Mouse (Mus musculus): ENCODE results near the gene Dph2.

Gene Dph2

GRCm38 (mm10) chr4:117872471-117872886, 19.4 kb downstream of the Dph2 start, which contains the start of gene Ccdc24:
Ccdc24 (minus strand) TSS chr4:117872557.
- DNase-seq (ENCODE audit: low read depth, low spot score) = no peak

DNA sequence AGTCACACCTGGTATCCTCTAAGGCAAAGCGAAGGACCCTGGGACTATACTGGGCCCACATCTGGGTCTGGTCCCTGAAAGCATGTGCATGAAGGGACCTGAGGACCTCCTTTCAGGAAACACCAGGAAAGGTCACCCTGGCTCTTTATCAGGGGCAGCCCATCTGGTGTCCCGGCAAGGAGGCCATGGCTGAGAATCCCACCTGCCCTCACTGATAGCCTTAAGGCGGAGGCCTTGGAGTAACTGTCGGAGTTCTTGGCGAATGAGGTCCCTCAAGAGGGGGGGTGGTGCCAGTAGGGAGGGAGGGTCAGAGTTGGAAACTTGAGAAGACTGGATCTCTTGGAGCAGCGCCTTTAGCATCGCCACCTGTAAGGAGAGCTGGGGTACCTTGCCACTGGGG, 20.0 kb downstream of the Dph2 start:
- no peak for DNase-seq (ENCODE audit: low read depth, low spot score)

- DNase-seq (ENCODE audit: low read depth, low spot score) = no peak
These were observed 21.4 kb downstream of the Dph2 start for GRCm38 (mm10) chr4:117870437-117870836.

DNA sequence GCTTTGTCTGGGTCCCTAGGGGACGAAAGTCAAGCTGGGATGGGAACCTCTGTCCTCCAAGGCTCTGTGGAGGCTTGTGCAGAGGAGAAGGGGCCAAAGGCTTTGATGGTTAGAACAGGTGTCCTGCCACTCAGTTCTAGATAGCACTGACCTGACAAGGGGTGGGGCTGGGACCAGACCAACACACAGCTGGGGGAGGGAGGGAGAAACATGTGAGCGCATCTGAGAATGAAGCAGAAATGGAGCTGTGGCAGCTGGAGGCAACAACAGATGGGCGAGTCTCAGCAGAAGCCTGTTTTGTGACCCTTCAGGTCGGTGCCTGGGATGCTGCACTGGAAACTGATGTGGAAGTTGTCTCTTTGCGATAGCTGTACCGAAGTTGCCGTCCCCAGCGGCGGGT, 22.5 kb downstream of the Dph2 start:
- DNase-seq (ENCODE audit: low read depth, low spot score) = no peak

DNA sequence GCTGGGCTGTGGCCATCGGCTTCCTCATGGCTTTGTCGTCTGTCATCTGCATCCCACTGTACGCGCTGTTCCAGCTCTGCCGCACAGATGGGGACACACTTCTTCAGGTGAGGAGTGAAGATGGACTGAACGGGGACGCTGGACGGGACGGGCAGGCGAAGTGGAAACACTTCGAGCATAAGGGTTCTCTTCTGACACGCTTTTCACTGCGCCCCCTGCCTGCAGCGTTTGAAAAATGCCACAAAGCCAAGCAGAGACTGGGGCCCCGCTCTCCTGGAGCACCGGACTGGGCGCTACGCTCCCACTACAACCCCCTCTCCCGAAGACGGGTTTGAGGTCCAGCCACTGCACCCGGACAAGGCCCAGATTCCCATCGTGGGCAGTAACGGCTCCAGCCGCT, 24.0 kb downstream of the Dph2 start:
- DNase-seq (ENCODE audit: low read depth, low spot score) = peak; percentile 70

DNA sequence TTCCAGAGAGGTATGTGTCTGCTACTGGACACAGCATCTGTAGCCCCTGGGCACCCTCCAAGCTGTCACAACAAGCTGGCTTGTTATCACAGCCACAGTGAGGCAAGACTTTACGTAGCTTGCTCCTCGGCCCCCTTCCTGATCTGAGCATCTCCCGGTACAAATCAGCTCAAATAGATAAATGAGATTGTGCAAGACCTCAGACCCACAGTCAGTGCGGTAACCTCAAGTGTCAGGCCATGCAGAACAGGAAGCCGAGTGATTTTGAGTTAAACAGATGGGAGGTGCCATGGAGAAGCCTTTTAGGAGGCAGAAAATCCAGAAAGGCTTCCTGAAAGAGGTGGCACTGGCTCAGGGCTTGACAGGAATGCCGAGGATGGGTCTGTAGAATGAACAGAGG, 24.8 kb downstream of the Dph2 start:
- DNase-seq (ENCODE audit: low read depth, low spot score) = no peak

GRCm38 (mm10) chr4:117866083-117866482, 25.7 kb downstream of the Dph2 start:
- no peak for DNase-seq (ENCODE audit: low read depth, low spot score)

- no peak for DNase-seq (ENCODE audit: low read depth, low spot score)
These were observed 29.0 kb downstream of the Dph2 start for GRCm38 (mm10) chr4:117862823-117863222.

GRCm38 (mm10) chr4:117860570-117860969, 31.3 kb downstream of the Dph2 start:
- no peak for DNase-seq (ENCODE audit: low read depth, low spot score)

- no peak for DNase-seq (ENCODE audit: low read depth, low spot score)
These were observed 33.0 kb downstream of the Dph2 start for GRCm38 (mm10) chr4:117858794-117859193.

DNA sequence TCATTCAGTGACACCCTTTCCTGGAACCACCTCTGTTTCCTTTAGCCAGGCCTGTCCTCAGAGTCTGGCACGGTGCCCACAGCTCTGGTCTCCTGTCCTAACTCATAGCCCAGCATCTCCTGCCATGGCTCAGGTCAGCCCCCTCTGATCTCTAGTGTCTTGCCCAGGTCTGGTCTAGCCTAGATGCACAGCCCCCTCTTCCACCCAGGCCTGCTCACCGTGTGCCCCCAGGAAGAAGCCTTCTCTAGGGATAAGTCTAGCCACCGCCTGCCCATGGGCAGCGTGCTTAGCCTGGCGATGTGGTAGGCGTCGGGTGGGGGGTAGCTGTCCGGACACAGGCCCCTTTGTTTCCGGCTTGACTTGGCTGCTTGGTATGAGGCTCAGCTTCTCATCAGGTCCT, 36.7 kb downstream of the Dph2 start:
- no peak for DNase-seq (ENCODE audit: low read depth, low spot score)

DNA sequence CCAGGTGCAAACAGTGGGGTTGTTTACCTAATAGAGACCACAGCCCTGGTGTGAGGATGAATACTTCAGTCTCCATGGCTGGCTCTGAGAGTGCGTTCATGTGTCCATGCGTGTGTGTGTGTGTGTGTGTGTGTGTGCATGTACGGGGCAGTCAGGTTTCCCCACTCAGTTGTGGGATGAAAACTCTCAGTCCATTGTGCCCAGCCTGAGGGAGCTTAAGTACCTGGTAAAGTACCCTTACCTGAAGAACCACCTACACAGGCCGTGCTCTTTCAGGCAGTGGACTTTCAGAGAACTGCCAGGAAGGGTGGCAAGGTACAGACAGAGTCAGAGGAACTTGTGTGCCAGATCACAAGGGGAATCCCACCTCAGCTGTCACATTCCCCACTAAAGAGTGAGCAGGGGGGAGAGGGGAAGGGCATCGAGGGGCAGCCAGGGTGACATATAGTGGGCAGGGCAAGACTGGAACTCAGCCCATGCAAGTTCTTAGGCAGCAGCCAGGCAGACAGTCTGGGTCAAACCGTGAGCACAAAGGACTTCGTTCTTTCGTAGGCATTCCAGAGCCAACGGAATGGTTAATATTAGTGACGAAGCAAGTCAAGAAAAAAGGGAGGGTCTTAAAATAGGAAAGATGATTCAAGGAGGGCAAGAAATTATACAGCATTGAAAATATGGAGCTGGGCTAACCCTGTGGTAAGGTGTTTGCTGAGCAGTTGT, 39.5 kb downstream of the Dph2 start:
- no peak for DNase-seq (ENCODE audit: low read depth, low spot score)

GRCm38 (mm10) chr4:117850871-117851270, 41.0 kb downstream of the Dph2 start:
- no peak for DNase-seq (ENCODE audit: low read depth, low spot score)

DNA sequence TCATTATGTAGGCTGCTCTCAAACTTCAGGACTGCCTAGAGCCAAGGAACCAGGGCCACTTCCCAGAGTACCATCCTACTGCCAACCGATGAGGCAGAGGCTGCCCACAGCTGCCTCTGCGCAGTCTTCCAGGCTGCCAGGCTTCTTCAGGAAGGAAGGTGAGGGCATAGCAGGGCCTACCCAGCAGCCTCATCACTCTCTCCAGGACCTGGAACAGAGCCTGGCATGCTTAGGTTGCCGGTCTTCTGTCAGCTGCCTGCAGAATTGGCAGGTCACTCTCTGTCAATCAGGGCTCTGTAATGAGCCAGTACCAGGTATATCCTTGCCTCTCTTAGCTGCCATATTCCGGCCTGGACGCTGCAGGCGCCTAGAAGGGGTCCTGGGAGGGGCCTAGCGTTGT, 41.7 kb downstream of the Dph2 start:
- no peak for DNase-seq (ENCODE audit: low read depth, low spot score)

DNA sequence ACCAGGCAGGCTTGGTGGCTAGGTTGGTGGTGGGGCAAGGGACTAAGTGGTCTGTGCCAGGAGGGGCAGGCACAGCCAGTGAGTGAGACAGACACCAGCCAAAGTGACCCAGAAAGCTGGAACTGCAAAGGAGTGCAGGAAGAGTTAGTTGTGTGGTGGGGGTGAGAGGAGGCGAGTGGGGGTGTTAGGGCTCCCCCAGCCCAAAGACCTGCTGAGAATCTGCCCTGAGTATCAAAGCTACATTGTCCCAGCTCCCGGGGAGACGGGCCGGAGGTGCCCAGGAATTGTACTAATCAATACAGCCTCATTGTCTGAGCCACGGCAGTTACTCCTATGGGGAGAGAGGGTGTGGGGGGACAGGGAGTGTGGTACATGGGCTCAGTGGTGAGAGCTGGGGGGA, 42.3 kb downstream of the Dph2 start:
- no peak for DNase-seq (ENCODE audit: low read depth, low spot score)

- DNase-seq (ENCODE audit: low read depth, low spot score) = no peak
These were observed 42.8 kb downstream of the Dph2 start for GRCm38 (mm10) chr4:117849063-117849462.

DNA sequence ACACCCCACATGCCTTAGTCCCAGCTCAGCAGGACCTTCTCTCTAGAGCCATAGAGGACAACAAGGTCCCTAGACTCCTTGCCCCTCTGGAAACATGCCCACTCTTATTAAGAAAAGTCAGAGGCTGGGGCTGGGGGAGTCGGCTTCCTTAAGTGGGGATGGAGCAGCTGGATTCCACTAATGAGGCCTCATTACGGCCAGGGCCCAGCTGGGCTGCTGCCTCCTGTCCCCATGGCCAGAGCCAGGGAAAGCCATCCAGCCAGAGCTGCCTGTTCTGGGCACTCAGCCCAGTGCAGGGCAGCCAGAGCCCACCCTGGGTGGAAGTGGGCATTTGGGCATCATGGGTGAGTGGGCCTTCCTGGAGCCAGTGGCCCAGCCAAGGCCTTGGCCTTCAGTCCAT, 44.8 kb downstream of the Dph2 start:
- no peak for DNase-seq (ENCODE audit: low read depth, low spot score)

DNA sequence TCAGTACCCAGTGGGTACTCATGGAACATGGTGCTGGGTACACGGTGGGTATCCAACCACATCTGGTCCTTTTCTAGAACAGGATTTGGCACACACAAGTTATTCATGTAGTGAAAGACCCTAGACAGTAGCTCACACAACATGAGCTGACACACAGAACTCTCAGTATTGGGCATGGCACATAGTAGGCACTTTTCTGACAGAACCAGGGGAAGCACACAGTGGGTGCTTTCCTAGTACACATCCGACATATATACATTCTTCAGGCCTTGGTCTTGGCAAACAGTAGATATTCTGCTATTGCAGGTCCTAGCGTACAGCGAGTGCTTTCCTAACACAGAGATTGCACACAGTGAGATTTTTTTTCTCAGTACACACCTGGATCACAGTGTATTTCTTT, 45.6 kb downstream of the Dph2 start:
- DNase-seq (ENCODE audit: low read depth, low spot score) = no peak

DNA sequence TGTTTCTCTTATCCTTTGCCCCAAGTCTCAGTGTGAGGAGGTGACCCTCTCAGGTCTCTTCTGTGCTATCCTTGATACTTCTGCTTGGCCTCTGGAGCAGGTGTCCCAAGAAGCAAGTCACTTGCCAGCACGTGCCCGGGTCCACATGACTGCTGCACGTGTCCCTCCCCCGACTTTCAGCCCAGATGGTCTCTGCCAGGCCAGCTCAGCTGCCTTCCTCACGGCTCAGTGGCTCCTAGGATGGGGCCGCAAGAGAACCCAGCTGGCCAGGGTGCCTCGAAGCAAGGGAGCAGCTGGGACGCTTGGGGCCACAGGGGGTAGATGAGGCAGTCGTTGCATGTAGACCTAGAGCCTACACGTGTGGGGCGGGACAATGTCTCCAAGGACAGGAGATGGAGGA, 46.5 kb downstream of the Dph2 start:
- no peak for DNase-seq (ENCODE audit: low read depth, low spot score)

GRCm38 (mm10) chr4:117844467-117844866, 47.4 kb downstream of the Dph2 start:
- DNase-seq (ENCODE audit: low read depth, low spot score) = no peak

DNA sequence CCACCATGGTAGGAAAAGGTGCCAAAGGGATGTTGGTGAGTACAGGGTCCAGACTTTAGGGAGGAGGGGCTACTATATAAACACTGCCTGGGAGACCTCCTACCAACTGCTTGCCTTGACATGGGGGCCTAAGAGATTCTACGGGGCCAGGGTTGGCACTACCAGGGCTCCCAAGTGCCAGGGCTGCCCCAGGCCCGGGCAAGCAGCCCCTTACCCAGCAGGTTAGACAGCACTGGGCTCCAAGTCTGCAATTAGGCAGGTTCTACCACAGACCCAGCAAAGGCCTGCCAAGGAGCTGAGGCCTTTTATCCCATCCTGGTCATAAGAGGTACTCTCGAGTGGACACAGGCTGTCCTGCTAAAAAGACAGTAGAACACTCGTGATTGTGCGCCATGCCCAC, 48.7 kb downstream of the Dph2 start:
- no peak for DNase-seq (ENCODE audit: low read depth, low spot score)

DNA sequence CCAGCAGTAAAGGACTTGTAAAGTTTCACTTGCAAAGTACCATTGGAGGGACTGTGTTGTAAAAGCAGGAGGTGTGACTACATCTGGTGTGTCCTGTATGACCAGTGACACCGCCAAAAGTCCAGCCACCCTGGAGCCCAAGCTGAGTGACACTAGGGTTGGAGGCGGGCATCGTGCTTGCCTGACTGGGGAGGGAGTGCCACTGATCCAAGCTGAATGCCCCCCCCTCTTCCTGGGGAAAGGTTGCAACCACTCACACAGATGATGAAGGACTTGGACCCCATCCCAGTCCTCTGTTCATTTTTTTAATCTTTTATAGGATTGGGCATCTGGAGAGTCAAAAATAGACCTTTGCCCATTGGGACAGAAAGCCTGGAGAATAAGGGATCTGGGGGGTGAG, 50.3 kb downstream of the Dph2 start:
- DNase-seq (ENCODE audit: low read depth, low spot score) = no peak

DNA sequence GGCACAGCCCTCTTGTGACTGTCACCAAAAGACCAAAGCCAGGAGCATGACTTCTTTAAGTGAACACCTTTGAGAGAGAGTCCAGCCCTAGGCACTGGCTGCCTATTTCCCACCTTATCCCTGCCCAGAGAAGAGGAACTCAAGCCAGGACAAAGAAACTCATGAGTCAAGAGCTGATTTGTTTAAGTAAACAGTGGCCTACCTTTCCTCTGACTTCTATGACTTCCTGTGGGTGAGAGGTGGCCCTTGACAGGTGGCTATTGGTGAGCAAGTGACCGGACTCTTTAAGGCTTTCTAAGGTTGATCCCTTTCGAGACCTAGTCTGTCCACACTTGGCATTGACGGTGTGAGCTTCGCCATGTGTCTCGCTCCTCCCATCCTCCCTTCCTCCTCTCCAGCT, 51.0 kb downstream of the Dph2 start:
- no peak for DNase-seq (ENCODE audit: low read depth, low spot score)

GRCm38 (mm10) chr4:117839366-117839765, 52.5 kb downstream of the Dph2 start:
- no peak for DNase-seq (ENCODE audit: low read depth, low spot score)
